Mouse (Mus musculus) hematopoietic stem cell, adult 5-6 weeks (primary cell): ENCODE data around the gene Sar1b. TPM values are rescaled to one million over a fixed set of nuclear protein-coding genes. Genes with fewer than 3 reads are reported as not detected.
A peak's percentile ranks its signal among the peaks of the same experiment; 100 is the strongest.
"Not testable (repeated sequence)": the region's sequence is repeated elsewhere in the genome, so short reads cannot be mapped to it uniquely, and the experiment has no call there.

Source experiments
- ATAC-seq, 2 experiments: fragments of 125-278 bp in 1 of 2; replicated peaks in 1 of 2; 2 replicates each; pipeline ENCODE4 v1.8.0; 2016 to 2017; ENCODE audit warnings: inconsistent platforms in 2 of 2, mild to moderate bottlenecking in 2 of 2, moderate number of reproducible peaks in 2 of 2, low read depth in 1 of 2, moderate TSS enrichment in 1 of 2; ENCODE audit not compliant: low FRiP score in 2 of 2, poor library complexity in 2 of 2, severe bottlenecking in 2 of 2, insufficient read depth in 1 of 2, low TSS enrichment in 1 of 2
- total RNA-seq: library from RNA; stranded (forward); fragments of 172-1452, 232-1000 nt; gene quantifications from 2 replicates; pipeline ENCODE4 v1.2.3, GENCODE M21; 2017

Sar1b gene
- total RNA-seq, 1 experiment from 2014 or later = 35.1 TPM

DNA sequence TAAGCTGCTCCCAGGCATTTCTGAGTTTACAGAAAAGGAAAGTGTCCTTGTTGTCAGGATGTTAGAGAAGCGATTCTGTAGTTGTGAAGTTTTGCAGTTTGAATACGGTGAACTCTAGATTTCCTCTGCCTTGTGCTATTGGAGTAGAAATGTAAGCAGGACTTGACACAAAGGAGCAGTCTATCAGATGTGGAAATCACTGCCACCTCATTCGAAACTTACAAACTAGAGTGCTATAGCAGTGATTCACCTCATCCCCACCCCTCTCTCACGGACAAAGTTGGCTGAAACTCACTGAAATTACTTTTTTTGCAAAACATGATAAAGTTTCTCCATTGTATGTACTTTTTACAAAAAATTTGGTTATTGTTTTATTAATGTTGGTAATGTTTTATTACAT lies 1.3 kb downstream of the Sar1b start:
- no peak for ATAC-seq

DNA sequence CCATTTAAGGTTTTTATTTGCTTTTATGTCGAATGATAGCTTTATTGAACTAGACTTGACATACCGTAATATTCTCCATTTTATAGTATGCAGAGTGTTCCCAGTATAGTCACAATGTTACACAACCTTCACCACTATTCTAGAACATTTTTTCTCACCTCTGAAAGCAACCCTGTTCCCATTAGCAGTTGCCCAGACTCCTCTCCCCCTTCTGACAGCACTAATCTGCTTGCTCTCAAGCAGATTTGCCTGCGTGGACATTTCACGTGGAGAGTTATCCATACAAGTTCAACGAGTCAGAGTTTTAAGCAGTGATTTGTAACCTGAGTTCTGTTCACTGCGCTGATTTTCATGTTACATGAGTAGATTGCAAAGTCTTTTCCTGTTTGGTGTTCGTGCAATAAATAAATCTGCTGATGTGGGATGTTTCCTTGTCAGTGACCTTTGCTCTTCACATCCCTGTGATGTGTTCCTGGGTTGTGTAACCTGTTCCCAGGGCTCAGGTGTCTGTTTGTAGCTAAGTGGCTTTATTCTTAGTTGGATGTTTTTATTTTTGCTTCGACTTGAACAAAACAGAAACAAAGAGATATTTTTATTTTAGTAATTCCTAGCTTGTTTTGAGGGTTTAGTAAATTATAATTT lies 4.2 kb downstream of the Sar1b start:
- no peak for ATAC-seq

DNA sequence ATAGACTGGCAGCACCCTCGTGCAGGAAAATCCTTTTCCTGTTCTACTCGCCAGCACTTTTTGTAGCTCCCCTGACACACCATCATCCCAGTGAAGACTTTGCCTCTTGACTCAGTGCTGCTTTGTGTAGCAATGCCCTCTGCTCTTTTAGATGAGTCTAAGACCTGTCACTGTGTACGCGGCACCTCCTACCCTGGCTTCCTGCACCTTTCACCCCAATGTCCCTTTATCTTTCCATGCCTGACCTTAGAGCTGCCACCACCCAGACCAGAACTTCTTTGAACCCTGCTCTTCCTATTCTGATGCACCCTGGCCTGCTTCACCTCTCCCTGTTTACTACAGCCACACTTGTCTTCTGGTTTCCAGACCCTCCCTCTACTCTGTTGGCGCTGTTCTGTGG lies 4.8 kb downstream of the Sar1b start:
- ATAC-seq = no peak

DNA sequence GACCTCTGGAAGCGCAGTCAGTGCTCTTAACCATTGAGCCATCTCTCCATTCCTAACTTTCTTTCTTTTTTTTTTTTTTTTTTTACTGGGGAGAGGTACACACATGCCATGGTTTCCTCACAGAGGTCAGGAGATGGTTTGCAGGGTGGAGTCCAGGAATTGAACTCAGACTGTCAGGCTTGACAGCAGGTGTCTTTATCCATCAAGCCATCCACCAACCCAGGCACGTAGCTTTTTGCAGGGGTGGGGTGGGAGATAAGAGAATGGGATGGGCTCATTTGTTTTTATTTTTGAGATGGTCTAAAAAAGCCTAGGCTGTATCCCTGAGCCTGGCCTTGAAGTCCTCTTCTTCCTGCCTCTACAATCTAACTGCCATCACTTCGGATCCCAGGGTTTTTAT lies 12.0 kb downstream of the Sar1b start:
- ATAC-seq = no peak

DNA sequence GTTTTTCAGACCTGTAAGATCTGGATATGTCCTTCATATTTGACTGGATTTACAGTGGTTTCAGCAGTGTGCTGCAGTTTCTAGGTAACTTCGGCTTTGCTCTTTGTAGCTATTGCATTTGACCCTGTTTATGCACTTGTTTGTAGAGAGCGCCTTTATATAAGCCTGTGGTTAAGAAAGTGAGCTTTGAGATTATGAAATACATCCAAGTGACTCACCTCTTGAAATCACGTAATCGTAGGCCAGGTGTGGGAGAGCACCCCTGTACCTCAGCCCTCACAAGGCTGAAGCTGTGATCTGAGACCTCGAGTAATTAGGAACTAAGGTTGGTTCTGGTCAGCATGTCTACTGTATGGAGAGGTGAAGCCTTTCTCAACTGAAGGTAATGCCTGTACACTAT lies 14.0 kb downstream of the Sar1b start:
- no peak for ATAC-seq

DNA sequence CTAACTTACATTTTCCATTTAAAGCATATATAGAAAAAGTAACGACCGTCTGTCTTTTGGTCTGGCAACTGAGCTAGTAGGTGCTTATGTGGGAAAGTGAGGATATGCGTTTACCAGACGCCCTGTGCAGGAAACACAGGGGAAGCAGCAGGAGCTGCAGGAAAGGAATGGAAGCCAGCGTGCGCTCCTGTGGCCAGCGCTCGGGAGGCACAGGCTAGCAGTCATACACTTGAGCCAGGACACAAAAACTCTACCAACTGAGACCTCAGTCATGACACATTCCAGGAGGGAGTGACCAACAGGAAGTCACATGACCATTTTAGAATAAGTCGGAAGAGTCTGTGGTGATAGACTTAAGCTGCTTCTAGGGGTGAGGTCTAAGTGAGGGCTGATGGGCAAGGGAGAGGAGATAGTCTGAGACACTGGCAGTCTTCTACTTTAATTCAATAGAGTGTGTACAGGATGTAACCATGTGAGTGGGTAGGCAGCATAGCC lies 17.3 kb downstream of the Sar1b start:
- no peak for ATAC-seq

DNA sequence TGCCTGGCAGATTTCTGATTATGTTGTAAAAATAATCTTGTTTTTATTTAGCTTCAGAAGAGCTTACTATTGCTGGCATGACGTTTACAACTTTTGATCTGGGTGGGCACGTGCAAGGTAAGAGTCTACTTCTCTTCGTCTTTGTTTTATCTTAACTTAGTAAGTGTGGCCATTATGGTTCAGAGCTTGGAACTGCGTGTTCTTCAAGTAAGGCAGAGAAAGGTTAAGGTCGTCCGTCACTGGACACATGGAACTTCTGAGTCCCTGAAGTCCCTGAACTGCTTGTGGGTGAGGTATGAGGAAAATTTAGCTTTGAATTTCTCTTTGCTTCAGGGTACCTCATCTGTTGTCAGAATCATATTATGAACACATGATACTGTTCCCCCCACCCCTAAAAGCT lies 19.2 kb downstream of the Sar1b start:
- no peak for ATAC-seq

DNA sequence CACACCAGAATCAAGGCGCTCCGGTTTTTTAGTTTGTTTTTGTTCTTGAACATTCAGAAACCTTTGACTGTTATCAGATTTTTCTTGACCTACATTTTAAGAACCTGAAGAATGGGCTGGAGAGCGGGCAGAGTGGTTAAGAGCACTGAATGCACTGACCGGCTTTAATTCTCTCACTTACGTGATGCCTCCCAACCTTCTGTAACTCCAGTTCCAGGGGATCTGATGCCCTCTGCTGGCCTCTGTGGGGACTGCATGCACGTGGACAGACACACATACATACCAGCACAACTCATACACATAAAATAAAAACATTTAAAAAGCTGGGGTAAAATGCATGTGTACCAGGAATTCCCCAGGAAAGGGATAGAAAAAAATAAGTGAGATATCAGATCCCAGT lies 22.4 kb downstream of the Sar1b start:
- ATAC-seq = no peak

DNA sequence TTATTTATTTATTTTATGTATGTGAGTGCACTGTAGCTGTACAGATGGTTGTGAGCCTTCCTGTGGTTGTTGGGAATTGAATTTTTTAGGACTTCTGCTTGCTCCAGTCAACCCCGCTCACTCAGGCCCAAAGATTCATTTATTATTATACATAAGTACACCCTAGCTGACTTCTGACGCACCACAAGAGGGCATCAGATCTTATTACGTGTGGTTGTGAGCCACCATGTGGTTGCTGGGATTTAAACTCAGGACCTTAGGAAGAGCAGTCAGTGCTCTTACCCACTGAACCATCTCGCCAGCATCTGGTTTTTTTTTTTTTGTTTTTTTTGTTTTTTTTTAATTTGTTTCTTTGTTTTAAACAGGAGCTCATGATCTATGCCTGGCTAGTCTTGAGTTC lies 26.2 kb downstream of the Sar1b start:
- not testable (repeated sequence) for ATAC-seq

DNA sequence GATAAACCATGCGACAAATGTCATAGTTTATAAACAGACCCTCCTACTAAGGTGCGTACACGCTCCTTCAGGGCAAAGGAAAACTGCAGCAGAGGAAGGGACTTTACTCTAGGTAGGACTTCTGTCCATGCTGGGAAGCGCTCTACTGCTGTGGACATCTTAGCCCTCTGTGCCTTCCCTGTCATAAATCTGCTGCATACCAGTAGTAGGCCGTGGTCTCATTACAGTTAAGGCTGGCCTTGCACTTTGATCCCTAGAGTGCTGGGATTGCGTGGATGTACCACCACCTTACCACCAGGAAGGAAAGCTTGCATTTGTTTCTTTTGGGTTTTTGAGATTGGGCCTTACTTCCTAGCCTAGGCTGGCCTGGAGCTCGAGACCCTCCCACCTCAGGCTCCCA lies 27.2 kb downstream of the Sar1b start:
- no peak for ATAC-seq

DNA sequence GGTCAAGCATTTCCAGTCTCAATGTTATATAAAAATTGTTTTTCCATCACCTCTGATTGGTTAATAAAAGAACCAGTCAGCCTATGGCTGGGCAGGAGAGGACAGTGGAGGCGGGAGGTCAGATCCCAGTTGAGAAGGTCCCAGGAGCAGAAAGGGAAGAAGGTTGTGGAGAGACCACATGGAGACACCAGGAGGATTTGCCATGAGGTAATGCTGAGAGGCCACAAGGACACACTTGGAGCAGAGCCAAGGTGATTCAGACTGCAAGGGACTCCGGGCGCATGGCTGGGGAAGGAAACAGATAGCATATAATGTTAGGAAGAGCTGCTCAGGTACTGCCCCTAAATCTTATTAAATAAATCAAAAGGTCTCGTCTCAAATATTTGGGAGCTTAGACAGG lies 32.8 kb downstream of the Sar1b start:
- ATAC-seq = no peak

DNA sequence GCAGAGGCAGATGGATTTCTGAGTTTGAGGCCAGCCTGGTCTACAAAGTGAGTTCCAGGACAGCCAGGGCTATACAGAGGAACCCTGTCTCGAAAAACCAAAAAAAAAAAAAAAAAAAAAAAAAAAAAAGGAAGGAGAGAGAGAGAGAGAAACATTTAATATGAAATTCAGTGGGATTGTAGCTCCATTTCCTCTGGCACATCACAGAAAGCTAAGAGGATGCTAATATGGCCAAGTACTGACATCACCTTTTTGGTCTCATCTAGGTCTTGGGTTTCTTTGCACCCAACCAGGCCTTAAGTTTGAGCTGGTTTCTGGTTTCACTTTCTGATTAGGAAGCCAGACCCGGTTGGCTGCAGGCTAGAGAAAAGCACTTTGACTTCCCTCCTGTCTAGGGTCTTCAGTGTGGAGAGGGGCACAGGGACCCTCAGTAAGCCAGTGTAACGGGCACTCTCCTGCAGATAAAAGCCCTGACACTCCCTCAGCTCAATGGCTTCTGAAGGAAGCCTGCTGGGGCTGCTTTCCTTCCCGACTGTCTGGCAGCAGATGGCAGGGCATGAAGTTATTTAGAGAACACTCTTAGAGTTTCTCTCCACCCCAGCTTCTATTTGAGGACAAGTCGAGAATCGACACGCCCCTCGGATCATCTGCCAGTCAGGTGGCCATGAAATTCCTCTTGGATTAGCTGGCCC lies 37.3 kb downstream of the Sar1b start:
- peak; percentile 34 to 44; a peak in 2 of 4 replicates for ATAC-seq

DNA sequence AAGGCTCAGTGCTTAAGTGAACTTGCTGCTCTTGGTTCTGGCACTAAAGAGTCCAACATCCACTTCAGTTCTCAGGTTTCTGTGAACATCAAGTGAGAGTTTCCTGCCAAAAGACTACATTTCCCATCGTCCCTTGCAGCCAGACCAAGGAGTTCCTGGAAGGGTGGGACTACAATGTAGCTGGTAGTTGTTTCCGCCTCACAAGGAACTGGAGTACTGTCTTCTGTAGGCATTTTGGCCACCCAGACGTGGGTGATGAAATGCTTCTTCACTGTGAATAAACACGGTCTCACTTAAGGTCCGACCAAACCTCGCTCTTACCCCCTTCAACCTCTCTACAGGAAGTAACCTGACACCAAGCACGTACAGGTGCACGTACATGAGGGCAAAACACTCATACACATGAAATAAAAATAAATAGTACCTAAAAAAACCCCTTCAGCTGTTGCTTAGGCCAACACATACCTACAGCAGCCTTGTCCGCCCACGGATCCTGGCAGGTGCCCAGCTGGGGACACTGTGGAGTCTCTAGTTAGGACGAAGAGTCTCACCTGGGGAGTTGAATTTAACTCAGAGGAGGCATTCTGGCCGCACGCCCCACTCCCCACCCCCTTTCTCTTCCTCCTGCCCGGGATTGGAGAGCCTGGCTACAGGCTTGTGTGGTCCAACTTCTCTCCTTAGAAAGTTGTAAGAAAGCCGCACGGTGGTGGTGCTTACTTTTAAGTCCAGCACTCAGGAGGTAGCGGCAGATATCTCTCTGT lies 41.9 kb downstream of the Sar1b start:
- ATAC-seq = peak; percentile 81 to 85

DNA sequence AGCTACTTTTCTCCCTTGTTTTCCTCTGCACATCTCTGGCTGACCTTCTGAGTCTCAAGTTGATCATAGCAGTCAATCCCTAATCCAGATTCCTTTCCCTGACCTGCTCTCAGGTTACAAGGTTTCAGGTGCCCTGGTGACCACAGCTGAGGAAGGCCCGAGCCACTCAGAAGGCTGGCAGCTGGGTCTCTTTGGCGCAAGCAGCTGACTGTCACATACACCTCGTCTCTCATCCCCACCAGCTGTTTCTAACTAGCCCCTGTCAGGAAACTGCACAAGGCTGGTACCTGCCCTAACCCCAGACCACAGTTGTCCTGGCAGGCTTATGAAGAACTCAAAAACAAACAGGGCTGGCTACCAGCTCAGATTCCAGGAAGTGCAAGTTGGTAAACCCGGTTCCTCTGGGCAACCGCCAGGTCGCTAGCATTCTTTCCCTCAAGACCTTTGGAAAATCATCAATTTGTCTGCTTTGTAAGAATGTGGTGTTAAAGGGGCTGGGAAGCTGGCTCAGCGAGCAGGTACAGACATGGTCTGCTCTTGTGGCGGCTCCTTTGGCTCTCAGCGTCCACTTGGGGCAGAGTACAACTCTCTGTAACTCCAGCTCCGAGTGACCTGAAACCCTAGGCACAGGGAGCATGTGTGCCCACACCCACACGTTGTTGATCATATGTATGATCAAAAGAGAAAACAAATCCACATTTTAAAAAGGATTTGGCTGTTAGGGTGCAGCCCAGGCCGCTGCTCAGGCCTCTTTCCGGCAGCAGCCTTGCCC lies 43.8 kb downstream of the Sar1b start:
- no peak for ATAC-seq

DNA sequence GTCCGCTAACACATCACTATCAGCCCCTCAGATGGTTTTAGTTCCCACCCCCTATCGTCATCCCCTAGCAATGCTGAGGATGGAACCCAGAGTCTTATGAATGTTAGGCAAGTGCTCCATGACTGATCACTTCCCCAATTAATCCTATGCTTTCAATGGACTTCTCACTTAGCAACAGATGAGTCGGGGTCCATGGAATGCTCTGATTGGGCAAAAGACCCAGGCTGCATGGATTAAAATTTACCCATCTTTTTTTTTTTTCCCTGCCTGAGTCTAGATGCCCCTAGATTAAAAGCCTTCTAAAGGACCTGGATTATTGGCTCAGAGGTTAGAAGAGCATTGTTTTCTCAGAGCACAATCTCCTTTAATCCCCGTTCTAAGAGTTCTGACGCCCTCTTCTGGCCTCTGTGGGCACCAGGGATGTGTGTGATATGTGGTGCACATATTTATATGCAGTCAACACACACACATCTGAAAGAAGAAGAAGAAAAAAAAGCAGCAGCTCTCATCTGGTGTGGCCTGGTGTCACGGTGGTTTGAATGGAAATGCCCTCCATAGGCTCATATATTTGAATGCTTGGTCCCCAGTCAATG lies 46.2 kb downstream of the Sar1b start:
- ATAC-seq = peak; percentile 72 to 78

DNA sequence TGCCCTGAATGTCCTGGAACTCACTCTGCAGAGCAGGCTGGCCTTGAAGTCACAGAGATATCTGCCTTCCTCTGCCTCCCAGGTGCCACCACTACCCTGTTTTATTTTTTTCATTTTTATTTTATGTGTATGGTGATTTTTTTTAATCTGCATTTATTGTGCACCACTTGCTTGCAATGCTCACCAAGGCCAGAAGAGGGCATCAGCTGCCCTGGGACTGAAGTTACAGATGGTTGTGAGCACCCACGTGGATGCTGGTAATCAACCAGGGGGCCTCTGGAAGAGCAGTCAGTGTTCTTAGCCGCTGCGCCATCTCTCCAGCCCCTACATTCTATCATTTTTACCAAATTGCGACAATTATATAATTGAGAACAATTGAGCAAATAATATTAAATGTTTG lies 47.7 kb downstream of the Sar1b start:
- ATAC-seq = no peak

DNA sequence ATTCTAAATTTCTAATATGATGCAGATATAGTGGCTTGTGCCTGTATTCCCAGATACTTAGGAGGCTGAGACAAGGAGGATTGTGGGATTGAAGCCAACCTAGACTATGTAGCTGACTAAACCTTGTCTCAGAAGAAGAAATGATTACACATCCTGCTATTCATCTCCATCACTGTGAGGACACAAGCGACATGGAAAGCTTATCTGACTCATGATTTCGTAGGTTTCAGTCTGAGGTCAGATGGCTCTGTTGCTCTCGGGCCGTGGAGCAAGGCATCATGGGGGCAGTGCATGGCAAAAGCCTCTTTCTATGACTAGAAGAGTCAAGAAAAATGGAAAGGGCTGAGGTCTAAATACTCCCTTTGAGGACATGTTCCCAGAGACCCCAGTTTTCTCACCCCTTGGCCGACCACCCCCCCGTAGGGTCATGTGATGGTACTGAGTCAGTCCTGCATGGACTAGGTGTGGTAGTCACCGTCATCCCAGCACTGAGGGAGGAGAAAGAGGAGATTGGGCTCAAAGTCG lies 48.6 kb downstream of the Sar1b start:
- no peak for ATAC-seq
